Mouse (Mus musculus) stomach, embryonic 14.5 days (tissue): ENCODE data around the gene Trappc12. TPM values are rescaled to one million over a fixed set of nuclear protein-coding genes. Genes with fewer than 3 reads are reported as not detected.
"Not testable (repeated sequence)": the region's sequence is repeated elsewhere in the genome, so short reads cannot be mapped to it uniquely, and the experiment has no call there.

Experiments
- ATAC-seq: fragments of 200-750 bp; cut with Nextera tagmentation; 2 replicates; pipeline ENCODE4 v1.8.0; 2017; ENCODE audit warnings: low read depth, moderate TSS enrichment; ENCODE audit not compliant: insufficient number of reproducible peaks, insufficient read depth, low FRiP score
- H3K27ac ChIP-seq: fragments of 300-500 bp; sonication (generic); 2 replicates; pipeline ENCODE4 v1.5.1; 2014; ENCODE audit warnings: mild to moderate bottlenecking, low read length, moderate library complexity, mixed read lengths
- H3K27me3 ChIP-seq: fragments of 300-500 bp; sonication (generic); 2 replicates; pipeline ENCODE4 v1.6.1; 2014; ENCODE audit warnings: low read length, control low read depth, mixed read lengths; ENCODE audit not compliant: control insufficient read depth, insufficient read depth
- H3K36me3 ChIP-seq: fragments of 300-500 bp; sonication (generic); 2 replicates; pipeline ENCODE4 v1.6.1; 2014; ENCODE audit warnings: mild to moderate bottlenecking, control low read depth, low read length, moderate library complexity, mixed read lengths; ENCODE audit not compliant: control insufficient read depth, insufficient read depth
- H3K4me1 ChIP-seq: fragments of 300-500 bp; sonication (generic); 2 replicates; pipeline ENCODE4 v1.6.1; 2014; ENCODE audit warnings: low read length, control low read depth, mixed read lengths; ENCODE audit not compliant: control insufficient read depth, insufficient read depth
- H3K4me2 ChIP-seq: fragments of 300-500 bp; sonication (generic); replicated peaks from 2 replicates; pipeline ENCODE4 v1.6.1; 2014; ENCODE audit warnings: low read depth, low read length, control low read depth
- H3K4me3 ChIP-seq: fragments of 300-500 bp; sonication (generic); 2 replicates; pipeline ENCODE4 v1.5.1; 2014; ENCODE audit warnings: low read depth, low read length, control low read depth
- H3K9ac ChIP-seq: fragments of 300-500 bp; sonication (generic); replicated peaks from 2 replicates; pipeline ENCODE4 v1.6.1; 2014; ENCODE audit warnings: low read depth, mild to moderate bottlenecking, control low read depth, low read length, moderate library complexity, mixed read lengths
- H3K9me3 ChIP-seq: fragments of 300-500 bp; sonication (generic); 2 replicates; pipeline ENCODE4 v1.6.1; 2016; ENCODE audit warnings: low read depth, low read length, control low read depth; ENCODE audit not compliant: control insufficient read depth
- WGBS: fragments of 180-500 bp; shearing (Covaris S2); extraction: QIAGEN DNeasy Blood & Tissue Kit; methylation state at CpG from one replicate; pipeline ENCODE4 v1.1.7; 2014; 5-methylcytosine and 5-hydroxymethylcytosine counted together
- polyA plus RNA-seq: library from polyadenylated mRNA; unstranded; fragments of >200 nt; fragmentation: Nextera tagmentation; extraction: Ambion mirVana; gene quantifications from 2 replicates; pipeline ENCODE4 v1.2.1, GENCODE M21; 2014

Trappc12 gene
- polyA plus RNA-seq, 1 experiment from 2014 or later = 39.1 TPM

DNA sequence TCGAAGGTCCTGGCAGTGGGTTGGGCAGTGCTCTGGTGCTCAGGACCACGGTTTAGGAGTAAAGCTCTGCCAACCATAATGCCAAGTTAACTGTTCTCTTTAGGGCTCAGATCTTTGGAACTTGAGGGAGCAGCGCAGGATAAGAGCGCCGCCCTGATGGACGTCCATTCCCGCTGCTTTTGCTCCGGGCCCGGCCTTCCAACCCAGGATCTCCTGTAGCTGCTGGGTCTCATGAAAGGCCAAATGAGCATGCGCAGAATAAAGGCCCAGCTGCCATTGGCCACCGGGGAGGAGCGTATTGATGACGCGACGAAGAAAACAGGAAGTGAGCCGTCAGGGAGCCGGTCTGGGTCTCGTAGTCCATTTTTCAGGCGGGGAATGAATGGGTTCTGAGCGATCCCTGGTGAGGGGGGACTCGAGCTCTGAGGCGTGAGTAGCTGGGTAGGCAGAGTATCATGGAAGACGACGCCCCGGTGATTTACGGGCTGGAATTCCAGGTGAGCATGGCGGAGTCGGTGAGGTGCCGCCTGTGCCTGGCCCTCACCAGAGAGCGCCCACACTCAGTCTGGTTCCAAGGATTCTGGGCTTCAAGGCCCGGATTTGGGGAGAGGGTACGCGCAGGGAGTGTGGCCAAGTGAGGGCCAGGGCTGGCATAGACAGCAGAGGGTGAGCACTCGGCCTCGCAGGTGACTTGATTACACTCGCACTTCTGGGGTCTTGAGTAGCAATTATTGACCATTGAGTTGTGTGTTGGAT is 1.4 kb upstream of the Trappc12 start, which contains the start of gene Eipr1:
Eipr1 (plus strand) TSS at position 296 of the 756 bp plus-strand sequence.
- H3K27ac ChIP-seq = peak within 1 kb of the TSS; percentile 15; the same call in 1 of the 2 replicates

DNA sequence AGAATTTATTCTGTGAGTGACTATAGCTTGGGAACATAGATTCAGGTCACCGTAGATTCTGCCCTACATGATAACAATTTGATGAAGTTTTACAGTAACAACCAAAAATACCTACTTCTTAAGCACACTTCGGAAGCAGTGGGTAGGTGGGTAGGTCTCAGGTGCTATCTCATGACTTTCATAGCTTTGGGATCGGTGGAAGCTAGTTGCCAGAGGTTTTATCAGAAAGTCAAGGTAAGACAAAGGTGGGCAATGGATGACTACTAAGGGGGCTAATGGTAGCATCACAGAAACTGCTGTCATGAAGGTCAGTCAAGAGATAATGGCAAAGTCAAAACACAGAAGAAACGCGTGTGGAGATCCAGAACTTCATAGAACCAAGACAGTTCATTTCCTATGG is 604 bp upstream of the Trappc12 start:
- Histone ChIP-seq H3K36me3 (peaks cover 3% of the 10 kb centered on the region; the same call in 1 of the 2 replicates), H3K4me1 (peaks cover 11% of the 10 kb centered on the region; the same call in 1 of the 2 replicates), H3K9ac (no peak overlapping the region), H3K9me3 (no peaks in the 10 kb centered on the region), H3K4me3 (peak overlapping the region; percentile 76; the same call in 1 of the 2 replicates), H3K27ac (peak overlapping the region; percentile 15; the same call in 1 of the 2 replicates), H3K4me2 (peak overlapping the region; percentile 94), H3K27me3 (no peaks in the 10 kb centered on the region)
- ATAC-seq = no peak
- WGBS = 93% methylated on average over 5 of the region's 5 CpGs

More for the DNA sequence above, 1.4 kb upstream of the Trappc12 start, which contains the start of gene Eipr1:
- Histone ChIP-seq H3K4me3 (peak within 1 kb of the TSS; percentile 84), H3K4me2 (peak within 1 kb of the TSS; percentile 94), H3K36me3 (no peaks in the 10 kb centered on the region), H3K27me3 (no peaks in the 10 kb centered on the region), H3K4me1 (peaks cover 11% of the 10 kb centered on the region; the same call in 1 of the 2 replicates), H3K9ac (peak within 1 kb of the TSS; percentile 55), H3K9me3 (no peaks in the 10 kb centered on the region)
- 4% methylated on average over 36 of the region's 36 CpGs for WGBS
- peak; percentile 83 for ATAC-seq

DNA sequence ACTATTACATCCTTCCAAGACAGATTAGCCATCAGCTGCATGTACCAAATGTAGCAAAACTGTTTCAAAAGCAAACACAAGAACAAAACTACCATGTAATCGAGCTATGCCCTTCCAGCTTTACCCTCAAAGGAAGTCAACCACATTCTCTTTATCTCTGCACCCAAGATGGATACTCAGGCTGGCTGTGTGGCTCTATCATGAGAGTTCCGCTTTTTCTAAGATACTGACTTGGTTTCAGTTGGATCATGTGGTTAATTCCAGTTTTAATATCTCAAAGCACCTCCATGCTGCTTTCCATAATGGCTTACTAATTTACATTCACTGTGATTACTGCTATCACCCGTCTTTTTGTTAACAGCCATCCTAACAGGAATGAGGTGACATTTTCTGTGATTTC is 6.9 kb downstream of the Trappc12 start:
- Histone ChIP-seq H3K9ac (no peak overlapping the region), H3K27ac (no peak overlapping the region), H3K4me3 (no peak overlapping the region), H3K4me1 (no peaks in the 10 kb centered on the region), H3K36me3 (peaks cover 8% of the 10 kb centered on the region; the same call in 1 of the 2 replicates), H3K4me2 (no peak overlapping the region), H3K27me3 (no peaks in the 10 kb centered on the region), H3K9me3 (no peaks in the 10 kb centered on the region)
- 85% methylated on average over 3 of the region's 3 CpGs for WGBS
- ATAC-seq = no peak

DNA sequence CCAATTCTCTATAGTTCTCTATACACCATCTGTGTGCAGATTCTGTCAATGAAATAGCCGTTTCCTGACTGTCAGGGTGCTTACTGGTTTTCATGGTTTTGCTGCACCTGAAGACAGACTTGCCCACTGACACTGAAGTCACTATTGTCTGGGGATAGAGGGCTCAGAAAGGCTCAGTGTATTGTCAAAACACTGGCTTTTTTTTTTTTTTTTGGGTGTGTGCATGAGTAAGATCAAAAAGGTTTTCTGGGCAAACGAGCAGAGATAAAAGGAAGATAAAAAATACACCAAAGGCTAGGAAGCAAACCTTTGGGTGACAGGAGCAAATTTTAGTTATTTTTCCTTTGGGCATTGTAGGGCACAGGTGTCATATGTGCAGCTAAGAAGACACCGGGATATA is 15.0 kb downstream of the Trappc12 start:
- ATAC-seq = no peak

DNA sequence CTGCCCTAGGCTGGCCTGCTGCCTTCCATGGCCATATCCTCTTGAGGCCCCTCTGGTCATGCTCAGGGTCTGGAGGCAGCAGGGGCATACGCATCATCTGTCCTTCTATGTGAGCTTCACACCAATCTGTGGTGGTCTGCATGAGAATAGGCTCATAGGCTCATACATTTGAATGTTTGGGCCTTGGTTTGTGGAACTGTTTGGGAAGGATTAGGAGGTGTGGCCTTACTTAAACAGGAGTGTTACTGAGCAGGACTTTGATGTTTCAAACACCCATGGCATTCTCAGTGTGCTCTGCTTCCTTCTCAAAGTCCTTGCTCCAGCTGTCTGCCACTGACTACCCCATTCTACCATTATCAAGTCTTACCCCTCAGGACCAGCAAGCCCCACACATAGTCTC is 16.0 kb downstream of the Trappc12 start:
- 97% methylated on average over 1 of the region's 1 CpGs for WGBS
- H3K36me3 ChIP-seq = peaks cover 24% of the 10 kb centered on the region; the same call in 1 of the 2 replicates

More for the DNA sequence above, 15.0 kb downstream of the Trappc12 start:
- no peak overlapping the region for H3K4me2 ChIP-seq
- no peak overlapping the region for H3K27ac ChIP-seq
- H3K4me3 ChIP-seq = no peak overlapping the region
- peaks cover 24% of the 10 kb centered on the region; the same call in 1 of the 2 replicates for H3K36me3 ChIP-seq
- no peaks in the 10 kb centered on the region for H3K9me3 ChIP-seq
- no peaks in the 10 kb centered on the region for H3K27me3 ChIP-seq
- no peaks in the 10 kb centered on the region for H3K4me1 ChIP-seq
- WGBS = 90% methylated on average over 3 of the region's 3 CpGs
- H3K9ac ChIP-seq = no peak overlapping the region

DNA sequence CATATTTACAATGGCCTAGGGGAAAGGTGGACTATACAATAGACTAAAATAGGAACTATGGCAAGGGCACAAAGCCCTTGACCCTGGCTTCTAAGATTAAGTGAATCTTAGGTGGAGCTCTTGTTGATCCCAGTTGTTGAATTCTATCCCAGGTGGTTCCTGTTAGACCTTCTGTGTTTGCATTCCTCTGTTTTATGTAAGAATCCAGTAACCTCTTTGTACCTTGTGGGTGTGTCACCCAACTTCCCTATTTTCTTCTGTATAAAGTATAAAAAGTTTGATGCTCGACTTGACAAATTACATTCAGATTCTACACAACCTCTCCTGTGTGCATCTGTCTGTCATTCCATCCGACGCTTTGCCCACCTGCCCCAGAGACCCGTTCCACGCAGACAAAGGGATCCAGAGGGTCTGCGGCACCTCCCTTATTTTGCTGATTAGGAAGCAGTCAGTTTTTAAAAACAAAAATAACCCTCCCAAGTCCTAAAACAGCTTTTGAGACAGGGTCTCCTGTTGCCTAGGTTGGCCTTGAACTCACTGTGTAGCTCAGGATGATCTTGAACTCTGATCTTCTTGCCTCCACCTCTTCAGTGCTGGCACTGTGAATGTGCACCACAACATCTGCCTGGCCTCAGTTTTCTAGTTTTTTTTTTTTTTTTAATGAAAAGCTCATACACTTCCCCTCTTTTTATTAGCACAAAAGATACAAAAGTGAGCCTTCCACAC is 16.6 kb downstream of the Trappc12 start:
- H3K9me3 ChIP-seq, H3K4me2 ChIP-seq, H3K27me3 ChIP-seq, H3K4me1 ChIP-seq, ATAC-seq, H3K27ac ChIP-seq, H3K9ac ChIP-seq, H3K4me3 ChIP-seq: not testable (repeated sequence)
- WGBS = 93% methylated on average over 6 of the region's 6 CpGs
- peaks cover 24% of the 10 kb centered on the region; the same call in 1 of the 2 replicates for H3K36me3 ChIP-seq

More for the DNA sequence above, 16.0 kb downstream of the Trappc12 start:
- Histone ChIP-seq H3K4me3 (no peak overlapping the region), H3K4me2 (no peak overlapping the region), H3K4me1 (no peaks in the 10 kb centered on the region), H3K27ac (no peak overlapping the region), H3K9ac (no peak overlapping the region), H3K9me3 (no peaks in the 10 kb centered on the region), H3K27me3 (no peaks in the 10 kb centered on the region)
- ATAC-seq = no peak

DNA sequence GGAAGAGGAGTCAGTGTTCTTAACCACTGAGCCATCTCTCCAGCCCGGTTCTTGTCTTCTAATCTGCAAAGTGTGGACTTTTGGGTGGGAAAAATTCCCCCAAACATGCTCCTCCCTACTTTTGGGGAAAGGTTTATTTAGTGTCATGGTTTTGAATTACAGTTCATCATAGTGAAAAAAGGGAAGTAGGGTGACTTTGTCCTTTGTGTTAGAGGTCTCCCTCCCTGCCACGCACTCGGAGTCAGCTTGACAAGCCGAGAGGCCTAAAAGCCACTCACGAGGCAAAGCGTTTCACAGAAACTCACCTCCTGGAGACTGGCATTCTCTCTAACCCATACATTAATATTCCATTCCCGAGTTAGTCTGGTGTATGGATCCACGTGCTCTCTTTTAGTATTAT is 17.6 kb downstream of the Trappc12 start:
- Histone ChIP-seq H3K4me1 (no peaks in the 10 kb centered on the region), H3K36me3 (peaks cover 24% of the 10 kb centered on the region; the same call in 1 of the 2 replicates), H3K9ac (no peak overlapping the region), H3K27ac (no peak overlapping the region), H3K4me3 (no peak overlapping the region), H3K27me3 (no peaks in the 10 kb centered on the region), H3K9me3 (no peaks in the 10 kb centered on the region), H3K4me2 (no peak overlapping the region)
- 93% methylated on average over 8 of the region's 8 CpGs for WGBS
- ATAC-seq = no peak

DNA sequence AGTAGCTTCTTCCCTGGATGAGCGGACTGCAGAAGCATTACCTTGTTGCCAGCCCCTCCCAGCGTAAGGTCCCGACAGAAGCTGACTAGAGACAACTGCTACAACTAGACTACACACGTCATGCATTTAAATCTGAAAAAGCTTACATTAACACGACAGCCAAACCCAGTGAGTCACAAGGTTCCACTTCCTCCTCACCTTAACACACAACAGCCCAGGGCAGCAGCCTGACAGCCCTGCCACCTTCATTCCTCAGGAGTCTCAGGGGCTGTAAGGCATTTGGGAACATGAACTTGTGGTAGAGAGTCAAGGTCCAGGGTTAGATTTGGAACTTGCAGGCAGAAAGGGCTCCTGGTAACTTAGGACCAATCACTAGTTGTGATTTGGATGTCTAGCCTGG is 23.2 kb downstream of the Trappc12 start:
- H3K27me3 ChIP-seq = no peaks in the 10 kb centered on the region
- peaks cover 7% of the 10 kb centered on the region; the same call in 1 of the 2 replicates for H3K36me3 ChIP-seq
- no peak overlapping the region for H3K9ac ChIP-seq
- ATAC-seq = no peak
- WGBS = 84% methylated on average over 5 of the region's 5 CpGs
- H3K4me1 ChIP-seq = no peaks in the 10 kb centered on the region
- H3K4me2 ChIP-seq = no peak overlapping the region
- no peak overlapping the region for H3K27ac ChIP-seq
- H3K9me3 ChIP-seq = no peaks in the 10 kb centered on the region
- no peak overlapping the region for H3K4me3 ChIP-seq
